Mouse (Mus musculus) liver, embryonic 14.5 days (tissue): ENCODE data around the gene Nxf3. TPM values are rescaled to one million over a fixed set of nuclear protein-coding genes. Genes with fewer than 3 reads are reported as not detected.
A peak's percentile ranks its signal among the peaks of the same experiment; 100 is the strongest.
"Not testable (repeated sequence)": the region's sequence is repeated elsewhere in the genome, so short reads cannot be mapped to it uniquely, and the experiment has no call there.

Source experiments
- ATAC-seq: fragments of 200-750 bp; cut with Nextera tagmentation; 2 replicates; pipeline ENCODE4 v1.8.0; 2017; ENCODE audit warnings: moderate number of reproducible peaks, mild to moderate bottlenecking, moderate library complexity; ENCODE audit not compliant: insufficient read depth
- DNase-seq, 3 experiments: peaks; one replicate each; pipeline ENCODE4 v3.0.0-alpha.2; 2012 to 2013; ENCODE audit warnings: low read depth in 3 of 3, low spot score in 3 of 3
- H3K27ac ChIP-seq: fragments of 300-500 bp; sonication (generic); 2 replicates; pipeline ENCODE4 v1.5.1; 2014; ENCODE audit warnings: moderate library complexity, mild to moderate bottlenecking, control low read depth, inconsistent platforms
- H3K27me3 ChIP-seq: fragments of 300-500 bp; sonication (generic); 2 replicates; pipeline ENCODE4 v1.6.1; 2014; ENCODE audit warnings: mild to moderate bottlenecking, low read length, moderate library complexity; ENCODE audit not compliant: control insufficient read depth, insufficient read depth
- H3K36me3 ChIP-seq: fragments of 300-500 bp; sonication (generic); replicated peaks from 2 replicates; pipeline ENCODE4 v1.6.1; 2014; ENCODE audit warnings: low read depth; ENCODE audit not compliant: control insufficient read depth, insufficient read depth
- H3K4me1 ChIP-seq, 2 experiments: fragments of 200-500 bp in 1 of 2; fragments of 300-500 bp in 1 of 2; sonication (generic) in 1 of 2; replicated peaks; 2 replicates each; pipeline ENCODE4 v1.6.1; 2012 to 2014; ENCODE audit warnings: antibody characterized with exemption in 1 of 2, inconsistent platforms in 1 of 2, low read length in 1 of 2; ENCODE audit not compliant: control insufficient read depth in 2 of 2, insufficient read depth in 2 of 2
- H3K4me2 ChIP-seq: fragments of 300-500 bp; sonication (generic); 2 replicates; pipeline ENCODE4 v1.6.1; 2014; ENCODE audit warnings: low read depth, mild to moderate bottlenecking, control low read depth, moderate library complexity
- H3K4me3 ChIP-seq, 2 experiments: fragments of 200-500 bp in 1 of 2; fragments of 300-500 bp in 1 of 2; sonication (generic) in 1 of 2; 2 replicates each; pipeline ENCODE4 v1.5.1; 2012 to 2014; ENCODE audit warnings: low read depth in 2 of 2, low read length in 2 of 2, mild to moderate bottlenecking in 2 of 2, control low read depth in 1 of 2, inconsistent platforms in 1 of 2, moderate library complexity in 1 of 2; ENCODE audit not compliant: insufficient read depth in 1 of 2
- H3K9ac ChIP-seq: fragments of 300-500 bp; sonication (generic); replicated peaks from 2 replicates; pipeline ENCODE4 v1.6.1; 2014; ENCODE audit warnings: mild to moderate bottlenecking, control low read depth, moderate library complexity
- H3K9me3 ChIP-seq: fragments of 300-500 bp; sonication (generic); 2 replicates; pipeline ENCODE4 v1.6.1; 2016; ENCODE audit warnings: low read length, mixed read lengths; ENCODE audit not compliant: control insufficient read depth
- CTCF ChIP-seq: IDR thresholded peaks from 2 replicates; pipeline ENCODE4 v1.5.1; 2016; ENCODE audit warnings: antibody characterized with exemption, low read depth, control low read depth
- EP300 ChIP-seq: IDR thresholded peaks from 2 replicates; pipeline ENCODE4 v1.6.1; 2016; ENCODE audit warnings: antibody characterized with exemption, low read depth
- WGBS: fragments of 180-500 bp; shearing (Covaris S2); extraction: QIAGEN DNeasy Blood & Tissue Kit; methylation state at CpG from one replicate; pipeline ENCODE4 v1.1.7; 2014; ENCODE audit not compliant: insufficient replicate concordance; 5-methylcytosine and 5-hydroxymethylcytosine counted together
- polyA plus RNA-seq, 2 experiments: library from polyadenylated mRNA; depleted of rRNA in 1 of 2; stranded (reverse) in 1 of 2; unstranded in 1 of 2; fragments of >200 nt; fragmentation: Nextera tagmentation in 1 of 2; extraction: Ambion mirVana in 1 of 2; gene quantifications; 2 replicates each; pipeline versions ENCODE4 v1.2.1 to v1.2.3; 2012 to 2014

Gene Nxf3
- polyA plus RNA-seq, 2 experiments, result 0.17 to 0.39 TPM

GRCm38 (mm10) chrX:136060698-136061097 is 24.4 kb downstream of the Nxf3 start:
- H3K27me3 ChIP-seq, result no peaks in the 10 kb centered on the region
- TF ChIP-seq EP300 (no peak), CTCF (no peak)
- H3K4me1 ChIP-seq, result no peaks in the 10 kb centered on the region
- no peak overlapping the region for H3K9ac ChIP-seq
- H3K4me3 ChIP-seq, result no peak overlapping the region
- DNase-seq, result peak in 1 of 3 experiments; percentile 1
- H3K27ac ChIP-seq, result no peak overlapping the region
- ATAC-seq, result no peak
- no peak overlapping the region for H3K4me2 ChIP-seq
- 57% methylated on average over 1 of the region's 1 CpGs for WGBS
- no peaks in the 10 kb centered on the region for H3K9me3 ChIP-seq
- no peaks in the 10 kb centered on the region for H3K36me3 ChIP-seq

GRCm38 (mm10) chrX:136051219-136051618 is 33.8 kb downstream of the Nxf3 start:
- no peaks in the 10 kb centered on the region for H3K9me3 ChIP-seq
- H3K4me1 ChIP-seq, result no peaks in the 10 kb centered on the region
- no peak for TF ChIP-seq CTCF
- no peak for TF ChIP-seq EP300
- H3K4me3 ChIP-seq, result no peak overlapping the region
- H3K27me3 ChIP-seq, result no peaks in the 10 kb centered on the region
- no peak overlapping the region for H3K27ac ChIP-seq
- ATAC-seq, result no peak
- no peak for DNase-seq
- H3K4me2 ChIP-seq, result no peak overlapping the region
- no peaks in the 10 kb centered on the region for H3K36me3 ChIP-seq
- H3K9ac ChIP-seq, result no peak overlapping the region
- 51% methylated on average over 2 of the region's 2 CpGs for WGBS

GRCm38 (mm10) chrX:136047528-136047927 is 37.5 kb downstream of the Nxf3 start:
- H3K27me3 ChIP-seq, result no peaks in the 10 kb centered on the region
- DNase-seq (peak; percentile 30 to 45 (median 37)), ATAC-seq (no peak)
- WGBS, result 10% methylated on average over 5 of the region's 5 CpGs
- no peak overlapping the region for H3K9ac ChIP-seq
- no peaks in the 10 kb centered on the region for H3K9me3 ChIP-seq
- no peak overlapping the region for H3K4me2 ChIP-seq
- H3K4me1 ChIP-seq, result no peaks in the 10 kb centered on the region
- no peak overlapping the region for H3K4me3 ChIP-seq
- no peak overlapping the region for H3K27ac ChIP-seq
- peak; percentile 70 for TF ChIP-seq CTCF
- no peak for TF ChIP-seq EP300
- H3K36me3 ChIP-seq, result no peaks in the 10 kb centered on the region

- 48% methylated on average over 1 of the region's 1 CpGs for WGBS
- ATAC-seq, result no peak
- no peak overlapping the region for H3K4me3 ChIP-seq
Observed at GRCm38 (mm10) chrX:136043726-136044125, 41.3 kb downstream of the Nxf3 start.

GRCm38 (mm10) chrX:136032799-136033763 is 52.0 kb downstream of the Nxf3 start, which contains the start of gene Arxes1:
Gene Arxes1, plus strand, starts transcription at chrX:136033367.
- not testable (repeated sequence) for DNase-seq
- peak; percentile 72 for ATAC-seq

More at GRCm38 (mm10) chrX:136043726-136044125, 41.3 kb downstream of the Nxf3 start:
- Histone ChIP-seq H3K27me3 (no peaks in the 10 kb centered on the region), H3K4me1 (no peaks in the 10 kb centered on the region), H3K9me3 (no peaks in the 10 kb centered on the region), H3K27ac (no peak overlapping the region), H3K4me2 (no peak overlapping the region), H3K36me3 (no peaks in the 10 kb centered on the region), H3K9ac (no peak overlapping the region)
- no peak for DNase-seq
- TF ChIP-seq CTCF, result no peak
- TF ChIP-seq EP300, result no peak

More at GRCm38 (mm10) chrX:136032799-136033763, 52.0 kb downstream of the Nxf3 start, which contains the start of gene Arxes1:
- H3K4me2 ChIP-seq, result peak within 1 kb of the TSS; percentile 11; the same call in 1 of the 2 replicates
- H3K9ac ChIP-seq, H3K4me1 ChIP-seq, H3K27ac ChIP-seq, H3K36me3 ChIP-seq, H3K9me3 ChIP-seq, H3K27me3 ChIP-seq: not testable (repeated sequence)
- WGBS, result 19% methylated on average over 14 of the region's 49 CpGs
- H3K4me3 ChIP-seq, result 0 out of 4 replicates have a peak within 1 kb of the TSS, but pooled peaks of 1 of the 2 experiments have one; percentile 13
